Mouse (Mus musculus): ENCODE measurements around the gene Kdm3a. TPM values are rescaled to one million over a fixed set of nuclear protein-coding genes. Genes with fewer than 3 reads are reported as not detected.

Kdm3a gene
- 21.3 TPM in 2 replicates for polyA plus RNA-seq (2012; rRNA removed)

- peak; percentile 87 for DNase-seq (ENCODE audit: low read depth)
These were observed at the start of gene Kdm3a for GRCm38 (mm10) chr6:71632829-71633662. Gene Kdm3a, minus strand, starts transcription at chr6:71632990.

- no peak for DNase-seq (ENCODE audit: low read depth)
These were observed 46.1 kb upstream of the Kdm3a start for GRCm38 (mm10) chr6:71678891-71679290.

GRCm38 (mm10) chr6:71673166-71673565, 40.4 kb upstream of the Kdm3a start:
- no peak for DNase-seq (ENCODE audit: low read depth)

DNA sequence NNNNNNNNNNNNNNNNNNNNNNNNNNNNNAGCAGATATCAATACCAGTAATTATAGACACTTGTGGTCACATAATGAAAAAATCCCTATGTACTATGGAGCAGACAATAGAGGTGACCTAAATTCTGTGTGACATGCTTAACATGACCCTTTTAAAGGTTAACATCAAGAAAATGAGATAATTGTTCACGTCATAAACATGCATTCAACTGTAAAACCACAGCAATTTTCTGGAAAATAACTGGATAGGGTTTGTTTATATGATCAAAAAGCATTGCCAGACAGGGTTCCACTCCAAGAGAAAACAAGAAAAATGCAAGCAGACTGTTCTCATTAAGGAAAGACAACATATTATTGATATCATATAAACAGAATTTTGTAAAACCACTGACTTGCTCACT, 31.7 kb upstream of the Kdm3a start:
- DNase-seq (ENCODE audit: low read depth), result no peak

DNA sequence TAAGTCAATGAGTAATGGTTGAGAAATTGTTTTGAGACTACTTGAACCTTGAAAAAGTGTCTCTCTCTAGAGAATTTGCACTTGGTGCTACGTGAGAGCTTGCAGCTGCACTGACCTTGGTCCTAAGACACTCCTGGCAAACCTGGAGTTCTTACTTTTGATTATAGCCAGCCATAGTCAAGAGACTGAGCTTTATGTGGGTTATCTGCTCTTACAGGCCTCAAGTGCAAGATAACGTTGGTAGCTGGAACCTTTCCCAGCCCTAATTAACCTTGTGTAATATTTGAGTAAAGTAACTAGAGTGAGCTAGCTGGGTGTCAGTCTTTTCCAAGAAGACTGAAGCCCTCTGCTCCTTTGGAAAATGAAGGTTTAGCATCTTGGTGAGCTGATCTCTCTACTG, 25.5 kb upstream of the Kdm3a start:
- DNase-seq (ENCODE audit: low read depth), result no peak

- no peak for DNase-seq (ENCODE audit: low read depth)
These were observed 23.0 kb upstream of the Kdm3a start for GRCm38 (mm10) chr6:71655835-71656234.

DNA sequence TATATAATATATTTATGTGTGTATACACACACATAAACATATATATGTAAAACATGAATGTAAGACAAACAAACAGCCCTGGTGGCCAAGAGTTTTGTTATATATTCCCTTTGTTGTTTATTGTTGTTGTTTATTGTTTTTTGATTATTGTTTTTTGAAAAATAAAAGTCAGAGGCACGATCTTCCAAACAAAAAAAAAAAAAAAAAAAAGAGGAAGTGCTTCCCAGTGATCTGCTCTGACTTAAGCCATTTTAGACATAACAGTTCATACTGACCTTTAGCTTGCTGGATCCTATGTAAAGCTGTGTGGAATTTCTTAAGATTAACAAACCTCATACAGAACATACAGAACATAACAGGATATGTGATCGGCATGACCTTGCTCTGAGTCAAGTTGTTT, 19.1 kb upstream of the Kdm3a start:
- DNase-seq (ENCODE audit: low read depth), result no peak

- no peak for DNase-seq (ENCODE audit: low read depth)
These were observed 333 bp downstream of the Kdm3a start for GRCm38 (mm10) chr6:71632486-71632828.

GRCm38 (mm10) chr6:71631706-71632461, 906 bp downstream of the Kdm3a start:
- DNase-seq (ENCODE audit: low read depth), result no peak

DNA sequence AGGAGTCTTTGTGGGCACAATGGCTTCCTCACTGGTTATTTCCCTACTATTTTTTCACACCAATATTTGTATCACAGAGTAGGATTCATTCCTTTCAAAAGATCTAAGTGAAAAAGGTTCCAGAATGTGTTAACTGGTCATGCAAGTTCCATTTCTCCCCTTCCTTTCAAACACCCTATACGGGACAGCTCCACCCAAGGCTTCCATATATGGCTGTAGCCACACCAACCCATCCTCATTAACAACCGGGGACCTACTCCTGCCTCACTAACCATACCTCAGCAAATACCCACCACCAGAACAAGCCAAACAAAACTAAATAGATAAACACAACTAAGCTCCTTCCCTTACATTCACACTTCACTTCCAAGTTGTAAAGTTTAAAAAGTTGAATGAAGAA, 1.6 kb downstream of the Kdm3a start:
- no peak for DNase-seq (ENCODE audit: low read depth)

- no peak for DNase-seq (ENCODE audit: low read depth)
These were observed 5.5 kb downstream of the Kdm3a start for GRCm38 (mm10) chr6:71627325-71627724.

DNA sequence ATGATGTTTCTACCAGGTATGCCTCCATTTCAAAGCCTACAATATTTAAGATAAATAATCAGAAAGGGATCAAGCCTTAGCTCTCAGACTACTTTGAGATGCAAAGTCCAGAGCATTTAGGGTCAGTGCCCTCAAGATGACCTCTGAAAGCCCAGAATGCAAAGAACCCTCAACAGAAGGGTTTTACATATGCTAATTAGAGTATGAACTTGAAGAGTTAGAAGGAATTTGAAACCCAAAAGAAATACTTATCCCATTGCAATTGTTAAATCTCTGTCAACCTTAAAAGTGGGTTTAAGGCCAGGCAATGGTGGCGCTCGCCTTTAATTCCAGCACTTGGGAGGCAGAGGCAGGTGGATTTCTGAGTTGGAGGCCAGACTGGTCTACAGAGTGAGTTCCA, 6.8 kb downstream of the Kdm3a start:
- DNase-seq (ENCODE audit: low read depth), result no peak

GRCm38 (mm10) chr6:71624723-71625122, 8.1 kb downstream of the Kdm3a start:
- no peak for DNase-seq (ENCODE audit: low read depth)

- DNase-seq (ENCODE audit: low read depth), result no peak
These were observed 10.8 kb downstream of the Kdm3a start for GRCm38 (mm10) chr6:71621981-71622380.

DNA sequence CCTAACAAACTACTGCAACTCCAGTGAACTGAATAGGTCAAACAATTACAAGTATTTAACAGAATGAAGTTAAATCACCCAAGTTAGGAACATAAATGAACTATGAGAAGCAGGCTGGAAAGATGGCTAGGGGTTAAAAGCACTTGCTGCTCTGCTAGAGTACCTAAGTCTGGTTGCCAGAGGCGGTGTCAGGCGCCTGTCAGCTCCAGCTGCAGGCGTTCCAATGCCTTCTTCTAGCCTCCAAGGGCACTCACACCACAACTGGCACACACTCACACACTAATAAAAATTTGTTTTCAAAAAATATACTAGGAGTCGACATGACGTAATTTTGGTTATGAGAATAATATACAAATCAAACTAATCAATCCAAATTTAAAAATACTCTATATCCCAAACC, 11.2 kb downstream of the Kdm3a start:
- no peak for DNase-seq (ENCODE audit: low read depth)

DNA sequence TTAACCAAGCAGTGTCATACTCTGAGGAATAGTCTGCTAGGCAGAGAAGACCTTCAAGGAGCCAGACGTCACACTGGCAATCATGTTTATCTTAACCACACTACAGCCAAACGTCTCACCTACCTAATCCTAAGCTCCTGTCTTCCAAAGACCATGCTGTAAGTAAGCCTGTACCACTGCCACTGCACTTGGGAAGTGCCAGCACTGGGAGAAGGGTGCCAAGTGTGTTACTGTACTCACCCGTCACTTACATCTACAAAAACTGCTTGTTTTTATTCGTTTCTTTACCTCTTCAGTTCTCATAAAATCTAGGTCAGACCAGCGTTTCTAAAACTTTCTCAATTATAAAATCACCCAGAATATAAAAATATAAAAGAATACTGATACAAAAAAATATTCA, 15.8 kb downstream of the Kdm3a start:
- no peak for DNase-seq (ENCODE audit: low read depth)

DNA sequence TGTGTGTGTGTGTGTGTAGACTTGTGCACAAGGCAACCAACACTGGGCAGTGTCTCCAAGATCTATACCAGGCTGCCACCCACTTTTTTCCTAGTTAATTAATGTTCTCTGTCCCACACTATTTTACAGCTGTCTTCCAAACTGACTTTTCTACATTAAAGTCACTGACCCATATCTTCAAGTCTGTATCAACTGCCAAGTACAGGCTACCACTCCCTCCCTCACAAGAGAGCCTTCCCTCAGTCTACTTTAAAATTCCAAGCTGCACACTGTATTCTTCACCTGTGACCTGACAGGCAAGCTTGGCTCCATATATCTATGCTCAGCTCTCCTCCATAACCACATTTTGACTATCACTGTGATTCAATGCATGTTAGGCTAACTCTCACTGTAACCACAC, 19.6 kb downstream of the Kdm3a start:
- no peak for DNase-seq (ENCODE audit: low read depth)

DNA sequence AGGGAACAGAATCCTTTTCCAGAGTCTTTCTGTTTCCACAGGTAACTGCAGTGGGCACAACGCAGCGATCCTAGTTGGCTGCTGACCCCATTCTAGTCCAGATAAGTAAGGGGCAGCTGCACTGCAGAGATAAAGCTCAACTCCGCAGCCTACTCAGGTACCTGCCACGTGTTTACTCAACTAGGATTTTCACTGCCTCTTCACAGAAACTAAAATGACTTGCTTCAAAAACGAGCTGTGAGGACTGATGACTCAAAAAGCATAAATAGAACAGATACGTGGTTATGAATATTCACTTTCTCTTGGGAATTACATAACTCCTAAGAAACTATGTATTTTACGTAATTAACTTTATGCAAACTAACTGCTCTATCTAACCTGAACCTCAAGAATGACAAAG, 22.8 kb downstream of the Kdm3a start:
- no peak for DNase-seq (ENCODE audit: low read depth)

DNA sequence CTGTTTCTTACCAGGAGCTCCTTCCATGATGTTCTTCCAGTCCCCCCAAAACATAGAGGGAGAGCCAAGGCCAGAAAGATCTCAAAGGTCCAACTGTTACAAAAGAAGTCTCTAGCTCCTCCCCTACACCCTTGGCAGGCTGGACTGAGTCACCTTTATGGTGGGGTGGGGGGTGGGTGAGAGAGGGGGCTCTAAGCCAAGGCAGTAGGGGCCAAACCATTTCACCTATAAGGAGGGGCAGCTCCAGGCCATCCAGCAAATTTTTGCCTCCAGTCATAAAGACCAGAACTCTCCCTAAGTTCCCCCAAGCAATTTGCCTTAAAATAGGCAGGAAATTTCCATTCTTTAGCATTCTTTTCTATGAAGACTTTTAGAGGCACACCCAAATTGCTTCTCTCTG, 23.8 kb downstream of the Kdm3a start:
- no peak for DNase-seq (ENCODE audit: low read depth)

DNA sequence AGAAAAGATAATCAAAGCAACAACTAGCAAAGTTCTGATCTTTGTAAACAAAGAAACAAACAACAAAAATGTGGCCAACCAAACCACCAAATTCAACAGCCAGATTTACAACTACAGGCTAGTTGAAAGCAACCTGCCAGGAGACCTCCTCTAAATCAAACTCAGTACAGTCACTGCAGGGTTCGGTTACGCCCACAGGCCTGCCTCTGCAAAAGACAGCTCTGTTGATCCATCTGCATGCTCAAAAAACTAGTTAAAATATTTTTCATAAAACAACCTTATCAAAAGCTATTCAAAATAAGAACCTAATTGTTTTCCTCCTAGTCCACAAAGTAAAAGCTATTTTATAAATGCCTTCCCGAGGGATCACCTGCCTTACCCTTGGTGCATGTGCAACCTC, 25.0 kb downstream of the Kdm3a start:
- DNase-seq (ENCODE audit: low read depth), result no peak

GRCm38 (mm10) chr6:71590154-71590553, 42.6 kb downstream of the Kdm3a start:
- no peak for DNase-seq (ENCODE audit: low read depth)

- no peak for DNase-seq (ENCODE audit: low read depth)
These were observed 43.4 kb downstream of the Kdm3a start for GRCm38 (mm10) chr6:71589401-71589800.

- DNase-seq (ENCODE audit: low read depth), result no peak
These were observed 49.6 kb downstream of the Kdm3a start for GRCm38 (mm10) chr6:71583198-71583597.
